Mouse (Mus musculus) right cerebral cortex, postnatal 10 days (tissue): Measurements from ENCODE around the gene Qars.
A peak's percentile ranks its signal among the peaks of the same experiment; 100 is the strongest.

Experiments used
- DNase-seq, 2 experiments: peaks; one replicate each; pipeline ENCODE4 v3.0.0; 2021; ENCODE audit warnings: low spot score in 2 of 2

Qars gene

GRCm38 (mm10) chr9:108507619-108508434 is at the start of gene Qars:
TSS of gene Qars (plus strand) at chr9:108507706.
- peak; percentile 96 to 98 for DNase-seq

- no peak for DNase-seq
Measured at GRCm38 (mm10) chr9:108459939-108460318, 47.6 kb upstream of the Qars start.

- peak; percentile 93 for DNase-seq
Measured at GRCm38 (mm10) chr9:108460319-108461178, 47.0 kb upstream of the Qars start, which contains the start of gene Ccdc71. TSS of gene Ccdc71 (plus strand) at chr9:108460527.

- DNase-seq, result peak in 1 of 2 experiments; percentile 29
Measured at GRCm38 (mm10) chr9:108461181-108461631, 46.3 kb upstream of the Qars start, which contains the start of gene Klhdc8b. TSS of gene Klhdc8b (minus strand) at chr9:108461581.

- peak in 1 of 2 experiments; percentile 25 for DNase-seq
Measured at GRCm38 (mm10) chr9:108461675-108462074, 45.8 kb upstream of the Qars start.

- peak in 1 of 2 experiments; percentile 23 for DNase-seq
Measured at GRCm38 (mm10) chr9:108462192-108462591, 45.3 kb upstream of the Qars start.

- no peak for DNase-seq
Measured at GRCm38 (mm10) chr9:108463713-108464112, 43.8 kb upstream of the Qars start.

- DNase-seq, result no peak
Measured at GRCm38 (mm10) chr9:108466219-108466618, 41.3 kb upstream of the Qars start.

GRCm38 (mm10) chr9:108469430-108469829 is 38.1 kb upstream of the Qars start:
- no peak for DNase-seq

- DNase-seq, result no peak
Measured at GRCm38 (mm10) chr9:108469845-108470244, 37.7 kb upstream of the Qars start.

GRCm38 (mm10) chr9:108474528-108474927 is 33.0 kb upstream of the Qars start:
- DNase-seq, result peak in 1 of 2 experiments; percentile 23

- DNase-seq, result peak in 1 of 2 experiments; percentile 69
Measured at GRCm38 (mm10) chr9:108478638-108479156, 28.8 kb upstream of the Qars start.

- no peak for DNase-seq
Measured at GRCm38 (mm10) chr9:108479241-108479640, 28.3 kb upstream of the Qars start.

GRCm38 (mm10) chr9:108479721-108480351 is 27.7 kb upstream of the Qars start, which contains the start of gene Lamb2:
TSS of gene Lamb2 (plus strand) at chr9:108479736.
- DNase-seq, result no peak

GRCm38 (mm10) chr9:108480813-108481519 is 26.5 kb upstream of the Qars start:
- DNase-seq, result no peak

GRCm38 (mm10) chr9:108481520-108482210 is 25.8 kb upstream of the Qars start:
- DNase-seq, result no peak

GRCm38 (mm10) chr9:108483051-108483790 is 24.3 kb upstream of the Qars start:
- DNase-seq, result peak in 1 of 2 experiments; percentile 21

GRCm38 (mm10) chr9:108484021-108484420 is 23.5 kb upstream of the Qars start:
- peak in 1 of 2 experiments; percentile 20 for DNase-seq

- peak in 1 of 2 experiments; percentile 17 for DNase-seq
Measured at GRCm38 (mm10) chr9:108485301-108485875, 22.1 kb upstream of the Qars start.
